Mouse (Mus musculus) heart, postnatal 10 days (tissue): ENCODE measurements at regions not wholly inside any gene's neighbourhood (a gene's known extent, or its start where the extent isn't known, plus 50 kb on each side); places are given as distances from the start of the nearest gene placed in this dataset.
"Not testable (repeated sequence)": the region's sequence is repeated elsewhere in the genome, so short reads cannot be mapped to it uniquely, and the experiment has no call there.

ENCODE experiments used
- DNase-seq, 2 experiments: peaks; one replicate each; pipeline ENCODE4 v3.0.0; 2021
- intact Hi-C: fragments of 180-260 bp; cut with DNase I; formaldehyde crosslinking; loops from one replicate; pipeline ENCODE4 v1.15.1; 2025

DNA sequence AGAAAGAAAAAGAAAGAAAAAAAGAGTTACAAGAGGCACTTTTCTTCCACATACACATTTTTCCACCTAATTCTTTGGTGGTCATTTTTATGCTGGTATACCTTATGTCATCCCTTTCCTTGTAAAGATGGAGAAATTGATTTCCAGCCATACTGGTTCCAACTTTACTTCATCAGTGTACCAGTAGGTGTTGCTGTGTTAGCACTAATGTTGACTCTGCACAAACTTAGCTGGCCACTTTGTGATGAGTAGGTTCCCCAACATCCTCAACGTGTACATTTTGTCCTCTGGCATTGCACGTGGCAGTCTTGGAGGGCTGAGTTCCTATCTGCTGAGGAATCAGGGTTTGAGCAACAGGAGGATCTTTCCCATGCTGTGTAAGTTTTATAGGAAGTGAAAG, 256.7 kb downstream of the Cetn3 start:
- intact Hi-C loops = no loop called here
- no peak for DNase-seq

DNA sequence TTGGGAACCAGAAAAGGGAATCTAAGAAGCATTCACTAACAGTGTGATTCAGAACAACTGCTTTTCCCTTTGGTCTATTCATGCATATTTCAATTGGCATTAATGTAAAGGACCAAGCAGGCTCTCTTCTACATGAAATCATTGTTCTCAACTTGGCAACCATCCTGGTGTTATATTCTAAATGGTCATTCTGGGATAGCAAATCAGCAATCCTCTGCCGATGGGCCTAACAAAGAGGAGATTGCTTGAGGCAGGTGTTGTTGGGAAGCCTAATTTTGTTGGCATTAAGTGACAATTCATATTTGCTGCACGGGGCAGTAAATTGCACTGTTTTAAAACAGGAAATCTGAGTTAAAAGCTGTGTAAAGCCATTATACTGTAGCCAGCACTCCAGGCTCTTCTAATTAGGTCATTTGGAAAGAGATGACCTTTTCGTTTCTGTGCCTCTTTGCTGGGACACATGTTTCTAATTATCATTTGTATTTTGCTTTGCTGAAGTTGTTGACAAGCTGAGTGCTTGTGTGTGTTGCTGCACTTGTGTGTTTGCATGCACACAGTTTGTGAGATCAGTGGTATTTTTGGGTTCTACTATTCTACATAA, 275.4 kb downstream of the Cetn3 start:
- intact Hi-C loops = no loop called here
- peak; percentile 54 to 56 for DNase-seq

- DNase-seq = peak; percentile 14 to 17
- intact Hi-C loops = no loop called here
Observed at GRCm38 (mm10) chr13:82058872-82059271, 276.0 kb downstream of the Cetn3 start.

GRCm38 (mm10) chr13:82059498-82059897, 276.6 kb downstream of the Cetn3 start:
- intact Hi-C loops = no loop called here
- DNase-seq = peak; percentile 71 to 73

- intact Hi-C loops = loop anchor here (10.0 kb wide), 1 partner anchor 1461 kb away; no protein-coding TSS in a partner anchor
Observed at GRCm38 (mm10) chr13:82063880-82064279, 281.0 kb downstream of the Cetn3 start.

GRCm38 (mm10) chr13:82066174-82066573, 283.3 kb downstream of the Cetn3 start:
- DNase-seq = no peak
- intact Hi-C loops = loop anchor here (10.0 kb wide), 1 partner anchor 1459 kb away; no protein-coding TSS in a partner anchor

More at GRCm38 (mm10) chr13:82063880-82064279, 281.0 kb downstream of the Cetn3 start:
- not testable (repeated sequence) for DNase-seq

DNA sequence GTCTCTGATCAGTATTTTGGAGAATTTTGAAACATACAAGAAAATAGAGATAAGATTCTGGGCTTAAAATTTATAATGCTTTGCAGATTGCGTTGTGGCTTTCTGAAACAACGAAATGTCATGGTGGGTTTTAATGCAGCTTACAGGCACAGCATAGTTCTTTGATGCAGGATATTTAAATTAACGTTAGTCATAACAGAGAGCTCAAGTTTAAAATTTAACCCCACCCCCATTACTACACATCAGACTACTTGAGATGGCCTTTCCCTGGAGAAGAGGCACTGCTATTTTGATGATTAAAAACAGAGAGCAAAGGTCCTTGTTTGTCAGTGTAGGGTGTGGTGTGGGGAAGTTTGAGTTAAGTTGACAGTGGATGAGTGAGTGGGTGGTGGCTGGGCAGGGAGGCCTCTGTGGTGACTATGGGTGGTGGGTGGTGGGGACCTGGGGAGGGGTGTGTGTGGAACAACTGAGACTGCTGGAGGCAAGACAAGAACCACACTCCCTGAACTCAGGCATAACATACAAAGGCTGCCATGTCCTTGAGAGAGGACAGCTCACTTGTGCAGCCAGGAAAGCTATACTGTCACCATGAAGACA, 283.9 kb downstream of the Cetn3 start:
- DNase-seq = no peak
- intact Hi-C loops = loop anchor here (10.0 kb wide), 1 partner anchor 1458 kb away; no protein-coding TSS in a partner anchor

- intact Hi-C loops = no loop called here
Observed at GRCm38 (mm10) chr13:82072449-82072848, 289.6 kb downstream of the Cetn3 start.

DNA sequence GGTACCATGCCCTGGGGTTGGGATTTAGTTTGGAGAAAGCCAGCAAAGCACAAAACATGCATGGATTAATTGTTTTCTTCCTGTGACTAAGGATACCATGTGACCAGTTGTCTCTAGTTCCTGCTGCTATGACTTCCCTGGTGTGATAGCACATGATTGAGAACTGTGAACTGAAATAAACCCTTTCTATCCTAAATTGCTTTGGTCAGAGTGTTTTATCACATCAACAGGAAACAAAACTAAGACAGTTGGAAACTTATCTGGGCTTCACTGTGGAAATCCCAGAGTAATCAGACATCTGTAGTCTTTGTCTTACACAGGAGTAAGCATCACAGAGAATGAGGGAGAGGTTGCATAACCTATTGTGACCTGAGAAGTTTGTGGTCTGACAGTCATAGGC, 290.5 kb downstream of the Cetn3 start:
- intact Hi-C loops = no loop called here
- DNase-seq = no peak

More at GRCm38 (mm10) chr13:82072449-82072848, 289.6 kb downstream of the Cetn3 start:
- DNase-seq = no peak

GRCm38 (mm10) chr13:82081375-82081774, 298.5 kb downstream of the Cetn3 start:
- intact Hi-C loops = no loop called here

DNA sequence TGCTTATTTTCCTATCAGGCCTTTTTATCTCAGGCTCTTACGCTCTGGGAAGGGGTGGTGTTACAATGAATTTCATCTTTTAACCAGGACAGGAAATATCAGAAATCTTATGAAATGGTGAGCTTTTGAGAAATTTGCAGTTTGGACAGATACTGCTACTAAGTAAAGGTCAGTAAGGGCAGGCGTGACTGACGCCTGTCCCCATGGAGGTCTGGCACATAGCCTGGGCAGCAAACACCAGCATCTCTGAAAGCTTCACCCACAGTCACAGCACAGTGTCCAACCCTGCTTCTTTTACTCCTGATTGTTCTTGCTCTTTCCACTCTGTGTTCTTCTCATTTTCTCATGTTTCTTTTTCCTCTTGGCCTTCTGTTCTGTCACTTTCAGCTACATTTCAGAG, 304.8 kb downstream of the Cetn3 start:
- no peak for DNase-seq
- intact Hi-C loops = no loop called here

More at GRCm38 (mm10) chr13:82081375-82081774, 298.5 kb downstream of the Cetn3 start:
- no peak for DNase-seq

DNA sequence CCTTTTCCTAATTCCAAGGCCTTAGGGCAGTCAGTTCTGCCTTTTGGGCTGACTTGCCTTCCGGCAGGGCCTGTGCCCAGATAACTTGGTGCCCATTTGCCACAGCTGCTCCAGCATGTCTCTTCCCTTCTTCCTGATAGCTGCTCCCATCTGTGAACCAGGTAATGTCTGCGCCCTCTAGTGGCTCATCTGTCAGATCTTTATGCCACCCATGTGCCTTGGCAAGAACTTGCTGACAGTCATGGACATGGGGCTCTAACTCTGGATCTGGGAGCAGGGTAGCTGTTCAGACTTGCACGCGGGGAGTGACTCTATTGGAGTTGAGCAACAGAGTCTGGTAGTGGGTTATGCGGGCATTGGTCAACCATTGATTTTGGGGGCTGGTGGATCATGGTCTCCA, 309.3 kb downstream of the Cetn3 start:
- intact Hi-C loops = no loop called here
- peak in 1 of 2 experiments; percentile 6 for DNase-seq

- intact Hi-C loops = no loop called here
- no peak for DNase-seq
Observed at GRCm38 (mm10) chr13:82106032-82106431, 323.2 kb downstream of the Cetn3 start.

GRCm38 (mm10) chr13:82129777-82130735, 347.2 kb downstream of the Cetn3 start:
- no peak for DNase-seq
- intact Hi-C loops = no loop called here
